Mouse (Mus musculus): Measurements from ENCODE around the gene Ankrd16. TPM values are rescaled to one million over a fixed set of nuclear protein-coding genes. Genes with fewer than 3 reads are reported as not detected.
A peak's percentile ranks its signal among the peaks of the same experiment; 100 is the strongest.

Ankrd16 gene
- polyA plus RNA-seq, 1 experiment from 2014 or later = 31.7 TPM

DNA sequence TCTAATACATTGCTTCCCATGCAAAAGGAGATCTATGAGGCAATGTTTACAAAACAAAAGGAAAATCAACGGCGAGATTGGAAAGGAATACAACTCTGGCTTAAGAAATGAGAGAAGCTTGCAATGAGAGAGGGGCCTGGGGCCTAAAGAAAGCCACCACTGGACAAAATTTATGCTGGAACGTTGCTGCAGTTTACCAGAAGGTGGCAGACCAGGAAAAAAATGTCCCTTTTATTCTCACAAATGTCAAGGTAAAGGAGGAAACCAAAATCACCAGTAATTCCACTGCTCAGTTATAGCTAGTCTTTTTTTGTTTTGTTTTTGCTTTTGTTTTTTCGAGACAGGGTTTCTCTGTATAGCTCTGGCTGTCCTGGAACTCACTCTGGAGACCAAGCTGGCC, 17.0 kb downstream of the Ankrd16 start:
- Histone ChIP-seq H3K36me3 (ENCODE audit: control insufficient read depth, insufficient read depth, low read length) (peaks cover 40% of the 10 kb centered on the region), H3K4me3 (replicated peaks; ENCODE audit: low read depth, low read length) (no peak overlapping the region), H3K4me2 (ENCODE audit: low read length) (no peak overlapping the region), H3K4me1 (ENCODE audit: control insufficient read depth, insufficient read depth, low read length) (no peaks in the 10 kb centered on the region), H3K27ac (replicated peaks; ENCODE audit: low read depth, low read length) (no peak overlapping the region), H3K9ac (replicated peaks; ENCODE audit: low read length) (no peak overlapping the region), H3K9me3 (ENCODE audit: control insufficient read depth, low read length) (no peaks in the 10 kb centered on the region), H3K27me3 (ENCODE audit: control insufficient read depth, insufficient read depth, low read length) (no peaks in the 10 kb centered on the region)
- DNase-seq = peak; percentile 11
- ATAC-seq (ENCODE audit: low FRiP score, low TSS enrichment) = no peak
- WGBS = 78% methylated on average over 4 of the region's 4 CpGs

DNA sequence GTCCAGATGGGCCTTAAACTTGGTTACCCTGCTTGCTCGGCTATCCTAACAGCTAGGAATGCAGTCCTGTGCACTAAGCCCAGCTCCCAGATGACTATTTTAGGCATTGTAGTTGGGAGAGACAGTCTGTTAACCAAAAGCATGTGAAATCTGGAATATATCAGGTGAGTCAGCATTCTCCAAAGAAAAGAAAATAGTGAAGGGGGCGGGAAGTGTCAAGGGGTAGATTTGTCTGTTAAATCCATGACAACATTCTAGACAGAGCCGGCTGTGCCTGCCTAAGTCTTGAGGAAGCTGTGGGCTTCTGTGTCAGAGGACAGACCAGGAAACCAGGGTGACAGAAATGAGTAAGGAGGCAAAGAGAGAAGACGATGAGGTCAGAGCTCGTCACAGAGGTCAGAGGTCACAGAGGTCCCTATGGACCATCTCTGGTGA, 20.3 kb downstream of the Ankrd16 start:
- Histone ChIP-seq H3K4me2 (ENCODE audit: low read length) (no peak overlapping the region), H3K4me3 (replicated peaks; ENCODE audit: low read depth, low read length) (no peak overlapping the region), H3K36me3 (ENCODE audit: control insufficient read depth, insufficient read depth, low read length) (peaks cover 11% of the 10 kb centered on the region), H3K9me3 (ENCODE audit: control insufficient read depth, low read length) (no peaks in the 10 kb centered on the region), H3K27me3 (ENCODE audit: control insufficient read depth, insufficient read depth, low read length) (no peaks in the 10 kb centered on the region), H3K27ac (replicated peaks; ENCODE audit: low read depth, low read length) (no peak overlapping the region), H3K9ac (replicated peaks; ENCODE audit: low read length) (no peak overlapping the region), H3K4me1 (ENCODE audit: control insufficient read depth, insufficient read depth, low read length) (no peaks in the 10 kb centered on the region)
- ATAC-seq (ENCODE audit: low FRiP score, low TSS enrichment) = no peak
- DNase-seq = no peak
- 81% methylated on average over 5 of the region's 5 CpGs for WGBS

- no peak for ATAC-seq (ENCODE audit: low FRiP score, low TSS enrichment)
- no peak overlapping the region for H3K4me2 ChIP-seq (ENCODE audit: low read length)
- no peaks in the 10 kb centered on the region for H3K36me3 ChIP-seq (ENCODE audit: control insufficient read depth, insufficient read depth, low read length)
- no peak for DNase-seq
- no peaks in the 10 kb centered on the region for H3K4me1 ChIP-seq (ENCODE audit: control insufficient read depth, insufficient read depth, low read length)
- no peaks in the 10 kb centered on the region for H3K27me3 ChIP-seq (ENCODE audit: control insufficient read depth, insufficient read depth, low read length)
- H3K4me3 ChIP-seq (replicated peaks; ENCODE audit: low read depth, low read length) = no peak overlapping the region
- WGBS = 94% methylated on average over 2 of the region's 2 CpGs
- no peak overlapping the region for H3K9ac ChIP-seq (replicated peaks; ENCODE audit: low read length)
- no peaks in the 10 kb centered on the region for H3K9me3 ChIP-seq (ENCODE audit: control insufficient read depth, low read length)
- no peak overlapping the region for H3K27ac ChIP-seq (replicated peaks; ENCODE audit: low read depth, low read length)
Measured at GRCm38 (mm10) chr2:11801299-11801930, 23.7 kb downstream of the Ankrd16 start.

Other genes with a start within 250 kb of the Ankrd16 start
- gene Pfkfb3, start 223.8 kb upstream of the Ankrd16 start, polyA plus RNA-seq (2014; fragmentation: Nextera tagmentation; extraction: Ambion mirVana) = 28.7 and 31.4 TPM in 2 replicates
- 118 and 125 TPM in 2 replicates for gene Rbm17, start 173.7 kb upstream of the Ankrd16 start, polyA plus RNA-seq (2014; fragmentation: Nextera tagmentation; extraction: Ambion mirVana)
- gene Gm17490, start 151.6 kb upstream of the Ankrd16 start, polyA plus RNA-seq (2014; fragmentation: Nextera tagmentation; extraction: Ambion mirVana) = not detected in 2 replicates
- gene Il2ra, start 135.1 kb upstream of the Ankrd16 start, polyA plus RNA-seq (2014; fragmentation: Nextera tagmentation; extraction: Ambion mirVana) = not detected in 2 replicates
- 0.62 and 0.64 TPM in 2 replicates for gene Il15ra, start 72.6 kb upstream of the Ankrd16 start, polyA plus RNA-seq (2014; fragmentation: Nextera tagmentation; extraction: Ambion mirVana)
- 117 and 153 TPM in 2 replicates for gene Fbh1, start 294 bp upstream of the Ankrd16 start, polyA plus RNA-seq (2014; fragmentation: Nextera tagmentation; extraction: Ambion mirVana)